Mouse (Mus musculus): ENCODE data around the gene Gm42674.
A peak's percentile ranks its signal among the peaks of the same experiment; 100 is the strongest.

Gene Gm42674

GRCm38 (mm10) chr3:90601486-90602110 is at the start of gene Gm42674:
Gene Gm42674 (plus strand): TSS chr3:90601904.
- no peak for DNase-seq

GRCm38 (mm10) chr3:90552231-90552630 is 49.5 kb upstream of the Gm42674 start:
- DNase-seq: no peak

GRCm38 (mm10) chr3:90555954-90556353 is 45.8 kb upstream of the Gm42674 start:
- DNase-seq: peak; percentile 44

DNA sequence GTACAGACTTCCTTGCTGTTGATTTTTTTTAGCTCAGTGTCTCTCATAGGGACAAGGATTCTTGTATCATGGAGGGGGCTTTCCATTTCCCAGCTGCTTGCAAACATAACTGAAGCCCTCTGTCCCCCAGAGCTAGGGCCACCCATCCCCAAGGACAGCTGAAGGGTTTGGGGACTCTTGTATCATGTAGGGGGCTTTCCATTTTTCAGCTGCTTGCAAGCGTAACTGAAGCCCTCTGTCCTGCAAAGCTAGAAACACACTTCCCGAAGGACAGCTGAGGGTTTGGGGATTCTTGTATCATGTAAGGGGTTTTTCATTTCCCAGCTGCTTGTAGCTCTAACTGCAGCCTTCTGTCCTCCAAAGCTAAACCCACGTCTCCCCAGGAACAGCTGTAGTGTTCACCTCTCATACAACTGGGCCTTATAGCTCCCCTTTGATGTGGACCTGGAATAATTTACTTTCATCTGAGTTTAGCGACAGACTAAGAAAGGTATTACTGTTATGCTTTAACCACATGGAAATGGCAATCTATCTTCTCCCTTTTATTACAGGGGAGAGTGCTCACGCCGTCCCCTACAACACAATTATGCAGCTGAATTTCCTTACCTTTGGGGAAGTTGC is 41.6 kb upstream of the Gm42674 start, which contains the start of gene S100a3:
S100a3 (plus strand) TSS at position 571 of the 621 bp plus-strand sequence.
- no peak for DNase-seq

- DNase-seq: no peak
These were observed 27.0 kb upstream of the Gm42674 start for GRCm38 (mm10) chr3:90574691-90575090.

- no peak for DNase-seq
These were observed 26.4 kb upstream of the Gm42674 start for GRCm38 (mm10) chr3:90575320-90575719.

DNA sequence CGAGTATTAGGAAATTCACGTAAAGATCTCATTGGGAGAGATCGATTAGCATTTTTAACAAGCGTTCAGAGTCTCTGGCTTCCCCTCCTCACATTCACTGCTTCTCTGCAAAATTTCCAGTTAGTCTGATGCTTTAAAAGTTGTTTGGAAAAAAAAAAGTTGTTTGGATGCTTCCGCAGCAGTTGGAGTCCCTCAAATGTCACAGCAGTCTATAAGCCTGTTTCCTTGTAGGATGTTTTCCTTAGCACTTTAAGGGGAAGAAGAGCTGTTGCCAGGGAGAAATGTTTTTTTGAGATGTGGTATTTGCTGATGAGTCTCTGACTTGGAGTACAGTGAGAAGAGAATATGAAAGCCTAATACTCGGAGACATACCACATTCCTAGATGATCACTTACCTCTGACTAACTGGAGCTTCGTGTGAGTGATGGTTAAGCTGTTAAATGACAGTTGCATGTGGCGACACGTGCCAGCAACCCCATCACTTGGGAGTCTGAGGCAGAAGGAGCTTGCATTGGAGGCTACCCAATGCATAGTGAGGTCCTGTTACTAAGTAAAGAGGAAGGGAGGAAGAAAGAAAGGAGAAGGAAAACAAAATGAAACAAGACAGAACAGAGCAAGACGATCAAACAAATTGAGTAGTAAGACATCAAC is 25.2 kb upstream of the Gm42674 start:
- peak; percentile 67 for DNase-seq

GRCm38 (mm10) chr3:90579433-90579832 is 22.3 kb upstream of the Gm42674 start:
- DNase-seq: no peak

DNA sequence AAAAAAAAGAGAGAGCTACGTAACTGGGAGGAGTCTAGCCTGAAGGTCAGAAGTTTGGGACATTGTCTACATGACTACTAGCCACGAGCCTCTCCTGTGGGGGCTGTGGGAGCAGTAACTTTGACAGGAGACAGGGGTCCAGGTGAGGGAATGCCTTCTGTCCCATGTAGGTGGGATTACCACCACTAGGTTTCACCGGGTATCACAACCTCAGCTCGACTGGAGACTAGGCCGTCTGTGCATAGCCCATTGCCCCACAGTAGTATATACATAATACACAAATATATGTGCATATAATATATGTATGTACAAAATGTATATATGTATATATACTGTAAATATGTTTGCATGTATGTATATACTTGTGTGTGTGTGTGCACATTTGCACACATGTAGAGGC is 20.6 kb upstream of the Gm42674 start:
- DNase-seq: no peak

- no peak for DNase-seq
These were observed 19.5 kb upstream of the Gm42674 start for GRCm38 (mm10) chr3:90582156-90582555.

DNA sequence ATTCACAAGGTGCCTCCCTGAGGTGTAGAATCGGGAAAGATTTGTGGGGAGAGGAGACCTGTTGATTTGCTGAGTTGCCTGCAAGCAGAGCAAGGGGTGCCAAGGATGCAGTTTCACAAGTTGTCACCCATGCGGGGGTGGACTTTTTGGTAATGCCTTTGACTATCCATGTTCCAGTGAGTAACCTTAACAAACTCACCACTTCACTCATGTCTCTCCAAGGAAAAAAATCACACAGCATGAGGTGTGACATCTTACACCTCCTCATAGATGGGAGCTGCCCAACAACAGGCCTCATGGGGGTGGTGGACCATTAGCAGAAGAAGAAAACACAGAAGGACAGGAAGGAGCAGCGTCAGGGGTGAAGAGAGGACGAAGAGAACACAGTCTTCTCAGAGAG is 19.1 kb upstream of the Gm42674 start:
- DNase-seq: no peak

DNA sequence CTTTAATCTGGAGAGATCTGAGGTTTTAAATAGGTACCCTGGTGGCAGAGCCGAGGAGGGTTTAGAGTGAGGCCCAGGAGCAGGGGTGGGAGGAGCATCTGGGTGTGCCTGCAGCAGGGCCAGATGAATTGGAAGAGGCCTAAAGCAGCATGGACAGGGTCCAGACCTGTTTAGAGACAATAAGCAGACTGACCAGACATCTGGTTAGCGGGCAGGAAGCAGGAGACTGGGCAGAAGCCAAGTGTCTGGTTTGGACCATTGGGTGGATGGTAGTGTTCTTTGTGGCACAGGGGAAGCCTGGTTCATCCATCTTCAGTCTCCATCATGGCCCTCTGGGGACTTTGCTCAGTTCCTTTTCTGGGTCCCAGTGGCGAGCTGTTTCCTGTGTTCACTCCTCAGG is 17.8 kb upstream of the Gm42674 start:
- peak; percentile 42 for DNase-seq

GRCm38 (mm10) chr3:90585595-90585994 is 16.1 kb upstream of the Gm42674 start:
- peak; percentile 71 for DNase-seq

GRCm38 (mm10) chr3:90586016-90586643 is 15.6 kb upstream of the Gm42674 start:
- DNase-seq: no peak

DNA sequence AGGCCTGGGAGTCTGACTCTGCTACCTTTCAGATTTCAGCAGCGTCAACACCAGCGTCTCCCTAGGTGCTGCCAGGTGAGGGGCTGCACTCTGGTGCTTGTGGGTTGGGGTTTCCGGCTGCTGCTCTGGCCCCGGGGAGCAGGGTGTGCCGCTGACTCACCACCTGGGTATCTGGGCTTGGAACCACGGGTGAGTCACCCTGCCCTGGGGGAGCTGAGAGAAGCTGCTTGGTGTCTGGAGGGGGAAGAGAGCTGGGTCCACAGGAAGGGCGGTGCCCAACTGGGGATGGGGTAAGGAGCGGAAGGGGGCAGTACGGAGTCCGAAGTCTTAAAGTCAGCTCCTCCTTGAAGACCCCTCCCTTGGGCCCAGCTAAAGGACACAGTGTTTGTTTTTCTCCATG is 14.8 kb upstream of the Gm42674 start:
- DNase-seq: peak; percentile 55

DNA sequence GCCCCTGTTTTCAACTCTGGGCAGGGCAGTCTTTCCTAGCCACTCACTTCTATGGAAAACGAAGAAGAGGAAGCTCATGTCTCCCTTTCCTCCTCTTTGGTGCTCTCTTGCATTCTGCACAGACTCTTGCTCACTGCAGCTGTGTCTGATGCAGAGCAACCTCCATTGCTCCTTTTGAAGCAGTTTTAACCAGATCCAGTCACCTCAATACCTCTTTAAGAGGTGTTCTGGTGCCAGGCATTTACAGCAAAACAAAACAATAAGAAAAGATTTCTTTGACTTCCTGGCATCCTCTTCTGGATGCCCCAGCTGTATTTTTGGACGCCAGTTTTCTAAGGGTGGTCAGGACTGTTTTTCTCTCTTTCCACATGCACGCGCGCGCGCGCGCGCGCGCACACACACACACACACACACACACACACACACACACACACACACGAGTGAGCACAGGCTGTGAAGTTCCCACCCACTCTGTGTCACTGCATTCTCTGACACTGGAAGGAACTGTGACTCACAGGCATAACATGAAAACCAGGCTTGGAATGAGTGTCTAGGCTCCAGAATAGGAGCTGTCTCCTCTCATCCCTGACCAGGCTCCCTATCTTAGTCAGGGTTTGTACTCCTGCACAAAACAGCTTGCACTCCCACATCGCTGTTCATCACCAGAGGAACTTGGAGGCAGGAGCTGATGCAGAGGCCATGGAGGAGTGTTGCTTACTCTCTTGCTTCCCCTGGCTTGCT is 14.2 kb upstream of the Gm42674 start:
- no peak for DNase-seq

DNA sequence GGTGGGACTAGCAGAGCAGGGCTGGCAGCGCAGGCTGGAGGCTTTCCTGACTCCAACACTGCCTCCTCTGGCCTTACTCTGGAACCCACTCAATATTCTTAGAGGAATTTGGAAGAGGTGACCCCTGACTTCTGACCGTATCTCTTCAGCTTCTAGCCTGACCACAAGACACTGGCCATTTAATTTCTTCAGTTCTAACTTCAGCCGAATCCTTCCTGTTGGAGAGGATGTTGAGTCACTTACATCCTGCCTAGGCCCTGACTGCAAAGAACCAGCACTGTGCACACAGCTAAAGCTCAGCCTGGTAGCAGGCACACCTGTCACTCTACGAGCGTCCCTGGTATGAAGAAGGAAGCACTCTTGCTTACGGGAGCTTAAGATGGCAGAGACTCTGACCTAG is 12.3 kb upstream of the Gm42674 start:
- no peak for DNase-seq

DNA sequence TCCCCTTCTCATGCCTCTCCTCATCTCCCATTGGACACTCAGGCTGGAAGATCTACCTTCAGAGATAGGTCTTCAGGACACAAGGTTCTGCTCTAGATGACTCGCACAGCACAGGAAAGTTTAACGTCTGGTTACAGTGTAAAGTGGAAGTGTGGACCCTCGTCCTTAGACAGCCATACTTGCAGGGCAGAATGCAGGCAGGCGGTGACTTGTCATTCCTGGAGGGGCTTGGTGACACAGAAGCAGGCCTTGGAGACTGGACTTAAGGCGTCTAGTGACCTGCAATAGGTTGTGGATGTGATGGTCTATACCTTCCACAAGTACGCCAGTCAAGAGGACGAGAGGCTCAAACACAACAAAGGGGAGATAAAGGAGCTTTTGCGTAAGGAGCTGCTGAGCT is 11.8 kb upstream of the Gm42674 start, which contains the start of gene S100a2:
S100a2 (plus strand) TSS at position 301 of the 400 bp plus-strand sequence.
- DNase-seq: no peak

- DNase-seq: no peak
These were observed 7.2 kb upstream of the Gm42674 start for GRCm38 (mm10) chr3:90594466-90594865.

- DNase-seq: no peak
These were observed 6.1 kb upstream of the Gm42674 start for GRCm38 (mm10) chr3:90595556-90595955.

DNA sequence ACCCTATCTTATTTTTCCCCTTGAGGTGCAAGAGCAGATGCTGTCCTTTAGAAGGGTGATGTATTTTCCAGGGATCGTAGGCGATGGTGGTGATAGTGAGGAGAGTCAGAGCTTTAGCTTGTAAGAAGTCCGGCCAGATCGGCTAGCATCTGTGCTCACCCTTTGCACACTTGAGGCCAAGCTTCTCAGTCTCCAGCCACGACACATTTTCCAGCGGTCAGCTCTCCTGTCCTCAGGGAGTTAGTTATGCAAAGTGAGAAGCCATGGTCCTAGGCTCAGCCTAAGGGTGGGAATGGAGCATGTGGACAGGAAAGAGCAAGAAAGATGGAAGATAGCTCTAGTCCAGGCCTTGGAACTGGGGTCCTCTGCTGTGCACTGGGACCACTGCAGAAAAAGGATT is 4.9 kb upstream of the Gm42674 start:
- no peak for DNase-seq

- DNase-seq: no peak
These were observed 4.0 kb upstream of the Gm42674 start for GRCm38 (mm10) chr3:90597736-90598135.

GRCm38 (mm10) chr3:90598212-90598611 is 3.5 kb upstream of the Gm42674 start:
- DNase-seq: no peak

All from kidney, postnatal 10 days (tissue).